Mouse (Mus musculus): ENCODE measurements around the gene Hexim2. TPM values are rescaled to one million over a fixed set of nuclear protein-coding genes. Genes with fewer than 3 reads are reported as not detected.
A peak's percentile ranks its signal among the peaks of the same experiment; 100 is the strongest.

Hexim2 gene
- total and polyA plus RNA-seq, 2 experiments from 2014 or later: 40.5 to 46.3 TPM

GRCm38 (mm10) chr11:103168690-103169390 lies 36.6 kb downstream of the Hexim2 start:
- Histone ChIP-seq H3K27ac (ENCODE audit: low read depth, low read length) (peak overlapping the region; percentile 14; the same call in 1 of the 2 replicates), H3K27me3 (ENCODE audit: insufficient read depth, low read length) (no peaks in the 10 kb centered on the region), H3K4me2 (ENCODE audit: low read depth, low read length, poor library complexity, severe bottlenecking) (no peak overlapping the region), H3K36me3 (ENCODE audit: insufficient read depth, low read length) (no peaks in the 10 kb centered on the region), H3K4me3 (ENCODE audit: low read depth, low read length) (no peak overlapping the region), H3K4me1 (ENCODE audit: insufficient read depth, low read length) (peaks cover 26% of the 10 kb centered on the region), H3K9ac (replicated peaks; ENCODE audit: low read length, poor library complexity, severe bottlenecking) (no peak overlapping the region), H3K9me3 (ENCODE audit: low read length) (no peaks in the 10 kb centered on the region)
- TF ChIP-seq CTCF (IDR thresholded peaks at IDR 0.05): peak; percentile 95
- 25% methylated on average over 9 of the region's 9 CpGs for WGBS
- ATAC-seq (ENCODE audit: low FRiP score) (no peak), DNase-seq (ENCODE audit: low spot score) (peak; percentile 77)

DNA sequence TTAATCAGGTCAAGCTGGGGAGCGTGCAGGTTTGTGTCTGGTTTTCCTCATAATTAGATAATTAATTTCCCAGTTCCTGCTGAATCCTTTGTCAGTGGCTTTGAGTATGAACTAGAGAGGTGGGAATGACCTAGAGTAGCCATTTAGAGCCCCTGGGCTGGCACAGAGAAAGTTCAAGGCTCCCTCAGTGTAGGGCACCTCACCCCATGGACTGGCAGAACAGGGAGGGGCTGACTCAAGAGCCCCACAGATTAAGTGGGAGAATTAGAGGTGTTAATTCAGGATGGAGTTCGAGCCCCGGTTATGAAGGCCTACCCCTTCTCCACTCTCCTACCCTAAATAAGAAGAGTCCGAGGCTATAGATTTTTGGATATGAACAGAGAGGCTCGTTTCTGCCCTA lies 37.4 kb downstream of the Hexim2 start:
- DNase-seq (ENCODE audit: low spot score): no peak
- no peak for ATAC-seq (ENCODE audit: low FRiP score)
- TF ChIP-seq CTCF (IDR thresholded peaks at IDR 0.05): no peak
- Histone ChIP-seq H3K27me3 (ENCODE audit: insufficient read depth, low read length) (no peaks in the 10 kb centered on the region), H3K4me1 (ENCODE audit: insufficient read depth, low read length) (peaks cover 26% of the 10 kb centered on the region), H3K4me3 (ENCODE audit: low read depth, low read length) (peak overlapping the region; percentile 85), H3K4me2 (ENCODE audit: low read depth, low read length, poor library complexity, severe bottlenecking) (peak overlapping the region; percentile 89), H3K27ac (ENCODE audit: low read depth, low read length) (peak overlapping the region; percentile 74; the same call in 1 of the 2 replicates), H3K9ac (replicated peaks; ENCODE audit: low read length, poor library complexity, severe bottlenecking) (no peak overlapping the region; the same call in 1 of the 2 replicates), H3K36me3 (ENCODE audit: insufficient read depth, low read length) (no peaks in the 10 kb centered on the region), H3K9me3 (ENCODE audit: low read length) (no peaks in the 10 kb centered on the region)
- WGBS: 84% methylated on average over 5 of the region's 5 CpGs

GRCm38 (mm10) chr11:103170111-103170493 lies 37.9 kb downstream of the Hexim2 start:
- no peak for ATAC-seq (ENCODE audit: low FRiP score)
- peak overlapping the region; percentile 74 for H3K27ac ChIP-seq (ENCODE audit: low read depth, low read length)
- DNase-seq (ENCODE audit: low spot score): no peak
- TF ChIP-seq CTCF (IDR thresholded peaks at IDR 0.05): no peak
- H3K4me3 ChIP-seq (ENCODE audit: low read depth, low read length): peak overlapping the region; percentile 85
- no peaks in the 10 kb centered on the region for H3K27me3 ChIP-seq (ENCODE audit: insufficient read depth, low read length)
- 40% methylated on average over 3 of the region's 3 CpGs for WGBS
- H3K9me3 ChIP-seq (ENCODE audit: low read length): no peaks in the 10 kb centered on the region
- H3K4me2 ChIP-seq (ENCODE audit: low read depth, low read length, poor library complexity, severe bottlenecking): peak overlapping the region; percentile 89
- no peaks in the 10 kb centered on the region for H3K36me3 ChIP-seq (ENCODE audit: insufficient read depth, low read length)
- peak overlapping the region; percentile 89 for H3K9ac ChIP-seq (replicated peaks; ENCODE audit: low read length, poor library complexity, severe bottlenecking)
- H3K4me1 ChIP-seq (ENCODE audit: insufficient read depth, low read length): peaks cover 30% of the 10 kb centered on the region

DNA sequence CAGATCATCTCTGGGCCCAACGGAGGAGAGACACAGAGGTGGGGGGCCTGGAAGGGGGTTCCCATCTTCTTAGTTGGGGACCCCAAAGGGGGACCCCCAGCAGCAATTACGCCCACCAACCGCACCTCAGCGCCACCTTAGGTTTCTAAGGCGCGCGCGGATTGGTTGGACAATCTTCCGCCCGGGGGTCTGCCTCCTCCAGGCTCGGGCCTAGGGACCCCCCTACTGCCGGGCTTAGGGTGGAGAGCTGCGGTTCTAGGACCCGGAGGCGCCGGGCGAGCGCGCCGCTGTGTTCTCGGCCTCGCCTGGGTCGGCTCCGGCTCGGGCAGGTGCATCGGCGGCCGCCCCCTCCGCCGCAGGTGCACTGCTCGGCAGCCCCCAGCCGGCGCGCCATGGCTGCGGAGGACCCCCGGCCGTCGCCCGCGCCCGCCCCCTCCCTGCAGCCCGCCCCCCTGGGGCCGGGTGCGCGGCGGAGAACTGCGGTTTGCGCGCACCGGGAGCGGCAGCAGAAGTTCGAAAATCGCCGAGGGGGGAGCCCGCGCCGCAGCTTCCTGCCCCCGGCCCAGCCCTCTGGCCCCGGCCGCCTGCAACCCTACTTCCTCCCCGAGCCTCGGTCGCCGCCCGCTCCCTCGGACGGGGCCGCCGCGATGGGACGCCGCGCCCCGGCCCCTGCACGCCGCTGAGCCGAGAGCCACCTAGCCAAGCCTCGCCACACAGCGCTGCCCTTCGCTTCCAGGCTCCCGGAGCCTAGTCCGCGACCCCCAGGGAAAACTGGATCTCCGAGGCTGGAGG lies 38.5 kb downstream of the Hexim2 start, which contains the start of gene Fmnl1:
TSS of gene Fmnl1 (plus strand) at position 614 of the 792 bp plus-strand sequence.
- 1% methylated on average over 41 of the region's 84 CpGs for WGBS
- Histone ChIP-seq H3K4me2 (ENCODE audit: low read depth, low read length, poor library complexity, severe bottlenecking) (peak within 1 kb of the TSS; percentile 89), H3K27ac (ENCODE audit: low read depth, low read length) (peak within 1 kb of the TSS; percentile 74), H3K9me3 (ENCODE audit: low read length) (no peaks in the 10 kb centered on the region), H3K27me3 (ENCODE audit: insufficient read depth, low read length) (no peaks in the 10 kb centered on the region), H3K4me3 (ENCODE audit: low read depth, low read length) (peak within 1 kb of the TSS; percentile 85), H3K4me1 (ENCODE audit: insufficient read depth, low read length) (peaks cover 30% of the 10 kb centered on the region), H3K9ac (replicated peaks; ENCODE audit: low read length, poor library complexity, severe bottlenecking) (peak within 1 kb of the TSS; percentile 89), H3K36me3 (ENCODE audit: insufficient read depth, low read length) (no peaks in the 10 kb centered on the region)
- peak; percentile 80 for DNase-seq (ENCODE audit: low spot score)
- ATAC-seq (ENCODE audit: low FRiP score): peak; percentile 81
- TF ChIP-seq CTCF (IDR thresholded peaks at IDR 0.05): peak; percentile 17; the same call in 1 of the 2 replicates

GRCm38 (mm10) chr11:103171286-103171620 lies 39.0 kb downstream of the Hexim2 start:
- H3K27ac ChIP-seq (ENCODE audit: low read depth, low read length): peak overlapping the region; percentile 74; the same call in 1 of the 2 replicates
- no peaks in the 10 kb centered on the region for H3K9me3 ChIP-seq (ENCODE audit: low read length)
- H3K4me1 ChIP-seq (ENCODE audit: insufficient read depth, low read length): peaks cover 30% of the 10 kb centered on the region
- WGBS: 4% methylated on average over 19 of the region's 23 CpGs
- TF ChIP-seq CTCF (IDR thresholded peaks at IDR 0.05): no peak
- peak overlapping the region; percentile 89 for H3K4me2 ChIP-seq (ENCODE audit: low read depth, low read length, poor library complexity, severe bottlenecking)
- H3K4me3 ChIP-seq (ENCODE audit: low read depth, low read length): peak overlapping the region; percentile 85
- DNase-seq (ENCODE audit: low spot score) (no peak), ATAC-seq (ENCODE audit: low FRiP score) (no peak)
- H3K27me3 ChIP-seq (ENCODE audit: insufficient read depth, low read length): no peaks in the 10 kb centered on the region
- H3K36me3 ChIP-seq (ENCODE audit: insufficient read depth, low read length): no peaks in the 10 kb centered on the region
- H3K9ac ChIP-seq (replicated peaks; ENCODE audit: low read length, poor library complexity, severe bottlenecking): peak overlapping the region; percentile 89

Measured in midbrain, postnatal 0 days (tissue).